Mouse (Mus musculus) megakaryocyte, embryonic 14.5 days (primary cell): ENCODE results near the gene Wap.

ENCODE experiments used
- FLI1 ChIP-seq: IDR thresholded peaks from 2 replicates; pipeline ENCODE4 v1.6.1; 2012; ENCODE audit warnings: low read length, inconsistent platforms, mixed read lengths
- GATA1 ChIP-seq: IDR thresholded peaks from 3 replicates; pipeline ENCODE4 v1.6.1; 2012; ENCODE audit warnings: mixed read lengths, low read length, inconsistent platforms, borderline replicate concordance

GRCm38 (mm10) chr11:6627731-6628130 lies 10.7 kb downstream of the Wap start:
- no peak for TF ChIP-seq GATA1
- TF ChIP-seq FLI1: no peak
